Mouse (Mus musculus) frontal cortex, adult (tissue): Measurements from ENCODE around the gene Hoxc8.

Experiments
- ATAC-seq: cut with Nextera tagmentation; 2 replicates; pipeline ENCODE4 v1.9.2; 2017; ENCODE audit warnings: mild to moderate bottlenecking, moderate library complexity, mixed read lengths; ENCODE audit not compliant: low TSS enrichment

The Hoxc8 gene

DNA sequence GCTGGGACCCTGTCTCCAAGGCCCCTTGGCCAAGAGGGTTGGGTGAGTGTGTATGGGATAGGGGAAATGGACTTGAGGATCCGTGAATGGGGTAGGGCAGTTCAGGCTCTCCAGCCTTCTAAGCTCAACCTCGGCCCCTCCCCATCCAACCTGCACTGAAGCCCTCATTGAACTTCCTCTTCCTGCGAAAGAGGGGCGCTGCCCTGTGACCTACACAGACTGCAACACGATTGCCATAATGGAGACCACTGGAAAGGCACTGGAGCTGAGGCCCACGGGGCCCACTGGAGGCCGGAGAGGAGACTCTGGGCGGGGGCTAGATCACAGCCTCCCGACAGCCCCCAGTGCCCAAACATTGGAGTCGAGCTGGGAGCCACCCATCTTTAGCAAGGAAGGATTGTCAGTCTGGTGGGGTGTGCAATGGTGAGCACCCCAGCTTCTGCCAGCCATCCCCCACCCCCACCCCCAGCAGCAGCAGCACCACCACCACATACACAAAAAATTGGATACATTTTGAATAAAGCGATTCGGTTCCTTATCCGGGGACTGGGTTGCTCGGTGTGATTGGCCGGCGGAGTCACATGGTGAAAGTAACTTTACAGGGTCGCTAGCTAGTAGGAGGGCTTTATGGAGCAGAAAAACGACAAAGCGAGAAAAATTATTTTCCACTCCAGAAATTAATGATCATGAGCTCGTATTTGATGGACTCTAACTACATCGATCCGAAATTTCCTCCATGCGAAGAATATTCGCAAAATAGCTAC, 43.8 kb downstream of the Hoxc8 start:
- no peak for ATAC-seq

DNA sequence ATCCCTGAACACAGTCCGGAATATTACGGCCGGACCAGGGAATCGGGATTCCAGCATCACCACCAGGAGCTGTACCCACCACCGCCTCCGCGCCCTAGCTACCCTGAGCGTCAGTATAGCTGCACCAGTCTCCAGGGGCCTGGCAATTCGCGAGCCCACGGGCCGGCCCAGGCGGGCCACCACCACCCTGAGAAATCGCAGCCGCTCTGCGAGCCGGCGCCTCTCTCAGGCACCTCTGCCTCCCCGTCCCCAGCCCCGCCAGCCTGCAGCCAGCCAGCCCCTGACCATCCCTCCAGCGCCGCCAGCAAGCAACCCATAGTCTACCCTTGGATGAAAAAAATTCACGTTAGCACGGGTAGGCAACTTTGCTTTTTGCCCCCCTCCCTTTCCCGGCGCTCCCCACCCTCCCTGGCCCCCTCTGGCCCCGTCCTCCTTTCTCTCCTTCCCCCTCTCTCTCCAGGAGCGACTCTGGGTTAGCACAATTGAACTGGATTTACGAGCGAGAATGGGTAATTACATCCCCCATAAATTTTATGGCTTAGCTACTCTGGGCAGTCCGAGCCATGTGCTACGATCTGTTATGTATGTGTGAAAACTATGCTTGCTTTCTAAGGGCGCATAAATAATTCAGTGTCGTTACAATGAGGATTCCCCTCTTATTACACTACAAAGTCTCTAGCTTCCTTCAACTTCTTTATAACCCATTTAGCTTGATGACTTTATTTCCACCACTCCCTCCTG, 44.6 kb downstream of the Hoxc8 start:
- no peak for ATAC-seq

DNA sequence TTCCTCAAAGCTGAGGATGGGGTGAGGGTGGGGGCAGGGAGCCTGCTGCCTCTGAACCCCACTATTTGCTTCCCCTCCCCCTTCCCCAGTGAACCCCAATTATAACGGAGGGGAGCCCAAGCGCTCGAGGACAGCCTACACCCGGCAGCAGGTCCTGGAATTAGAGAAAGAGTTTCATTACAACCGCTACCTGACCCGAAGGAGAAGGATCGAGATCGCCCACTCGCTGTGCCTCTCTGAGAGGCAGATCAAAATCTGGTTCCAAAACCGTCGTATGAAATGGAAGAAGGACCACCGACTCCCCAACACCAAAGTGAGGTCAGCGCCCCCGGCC, 45.1 kb downstream of the Hoxc8 start:
- ATAC-seq: no peak

DNA sequence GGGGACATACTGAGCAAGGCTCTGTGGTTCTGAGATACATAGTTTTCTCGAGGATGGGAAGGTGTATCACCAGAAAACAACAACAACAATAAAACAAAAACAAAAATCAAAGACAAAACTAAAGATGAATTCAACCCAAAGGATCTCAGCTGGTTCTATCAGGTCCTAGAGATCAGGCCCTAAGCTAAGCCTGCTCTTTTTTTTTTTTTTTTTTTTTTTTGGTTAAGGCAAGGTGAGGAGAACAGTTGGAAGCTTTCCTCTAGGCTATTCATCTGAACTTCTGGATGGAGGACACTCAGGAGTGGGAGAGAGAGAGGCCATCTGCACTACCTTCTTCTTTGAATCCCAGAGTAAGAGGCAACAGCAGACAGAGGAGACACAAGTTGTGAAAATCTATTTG, 47.2 kb downstream of the Hoxc8 start:
- no peak for ATAC-seq

DNA sequence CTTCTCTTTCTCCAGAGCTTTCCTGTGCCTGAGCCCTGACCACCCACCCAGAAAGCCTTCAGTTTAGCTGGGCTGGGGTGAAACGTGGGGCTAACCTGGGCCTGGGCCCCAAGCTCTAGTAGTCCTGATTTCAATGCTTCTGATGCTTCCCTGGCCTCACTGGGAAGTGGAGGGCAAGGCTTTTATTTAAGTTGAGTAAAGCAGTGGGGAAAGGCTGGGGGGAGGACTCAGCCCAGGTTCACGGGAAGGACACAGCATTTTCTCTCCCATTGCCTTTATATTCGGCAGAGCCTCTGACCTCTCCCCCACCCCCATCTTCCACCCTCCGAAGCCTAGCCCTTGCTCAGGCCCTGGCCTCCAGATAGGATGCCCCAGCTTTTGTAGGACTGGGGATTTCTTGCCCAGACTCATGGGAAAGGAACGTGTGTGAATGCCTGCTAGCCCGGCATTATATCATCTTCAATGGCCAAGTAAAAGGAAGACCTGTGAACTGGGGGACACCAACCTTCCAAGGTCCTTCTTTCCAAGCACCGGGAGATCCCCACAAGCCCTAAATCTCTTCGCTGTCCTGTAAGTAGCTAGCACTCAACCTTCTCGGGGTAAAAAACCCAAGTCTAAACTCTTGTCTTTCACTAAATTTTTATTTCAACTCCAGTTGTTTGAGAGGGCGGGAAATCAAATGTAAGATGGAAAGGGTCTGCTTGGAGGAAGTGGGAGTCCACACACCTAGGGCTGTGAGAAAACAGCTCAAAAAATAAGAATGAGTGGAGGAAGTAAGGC, 48.5 kb downstream of the Hoxc8 start:
- no peak for ATAC-seq

DNA sequence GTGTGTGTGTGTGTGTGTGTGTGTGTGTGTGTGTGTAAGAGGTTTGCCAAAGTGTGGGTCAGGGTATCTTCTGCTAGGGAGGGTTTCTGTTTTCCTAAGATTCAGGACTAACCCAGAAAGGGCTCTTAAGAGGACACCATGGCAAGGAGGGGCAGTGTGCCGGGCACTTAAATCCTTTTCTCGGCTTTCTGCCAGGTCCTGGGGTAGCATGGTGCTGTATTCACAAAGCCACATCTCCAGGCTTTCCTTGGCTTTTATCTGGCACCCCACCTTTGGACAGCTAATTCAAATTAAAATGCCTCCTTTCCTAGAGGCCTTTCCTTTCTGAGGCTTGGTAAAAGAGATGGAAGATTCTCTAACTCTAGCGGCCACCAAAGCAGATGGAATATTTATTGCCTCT, 49.2 kb downstream of the Hoxc8 start:
- ATAC-seq: no peak

DNA sequence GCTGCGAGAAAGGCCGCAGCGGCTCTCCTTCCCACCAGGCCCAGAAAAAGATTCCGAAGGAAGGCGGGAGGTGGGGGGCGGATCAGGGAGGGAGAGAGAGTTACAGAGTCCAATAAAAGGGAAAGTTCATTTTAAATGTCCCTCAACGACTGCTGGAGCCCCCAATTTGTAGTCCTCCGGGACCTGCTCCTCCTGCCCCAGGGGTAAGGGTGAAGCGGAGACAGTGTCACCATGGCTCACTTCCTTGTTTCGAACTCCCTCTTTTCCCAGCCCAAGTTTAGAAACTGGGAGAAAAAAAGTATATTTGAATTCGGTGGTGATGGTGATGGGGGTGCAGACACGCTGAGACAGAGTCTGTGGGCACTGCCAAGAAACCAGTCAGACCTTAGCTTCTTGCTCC, 50.2 kb downstream of the Hoxc8 start:
- ATAC-seq: no peak

DNA sequence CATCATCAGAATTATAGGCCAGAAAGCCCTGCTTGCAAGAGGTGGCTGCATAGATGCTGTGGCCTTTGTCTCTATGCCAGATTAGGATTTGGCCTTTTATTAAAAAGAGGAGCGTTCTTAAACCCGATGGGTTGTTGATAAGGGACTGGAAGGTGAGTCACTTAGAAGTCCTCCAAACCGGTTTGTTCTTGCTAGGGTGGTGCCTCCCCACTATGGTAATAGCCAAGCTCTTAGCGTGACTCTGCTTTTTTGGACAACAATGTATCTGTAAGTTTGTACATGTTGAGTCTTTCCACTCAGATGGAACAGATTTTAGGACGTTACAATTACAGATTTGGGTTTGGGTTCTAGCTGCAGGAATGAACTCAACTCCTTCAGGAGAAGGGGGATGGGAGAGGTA, 51.2 kb downstream of the Hoxc8 start:
- ATAC-seq: no peak

DNA sequence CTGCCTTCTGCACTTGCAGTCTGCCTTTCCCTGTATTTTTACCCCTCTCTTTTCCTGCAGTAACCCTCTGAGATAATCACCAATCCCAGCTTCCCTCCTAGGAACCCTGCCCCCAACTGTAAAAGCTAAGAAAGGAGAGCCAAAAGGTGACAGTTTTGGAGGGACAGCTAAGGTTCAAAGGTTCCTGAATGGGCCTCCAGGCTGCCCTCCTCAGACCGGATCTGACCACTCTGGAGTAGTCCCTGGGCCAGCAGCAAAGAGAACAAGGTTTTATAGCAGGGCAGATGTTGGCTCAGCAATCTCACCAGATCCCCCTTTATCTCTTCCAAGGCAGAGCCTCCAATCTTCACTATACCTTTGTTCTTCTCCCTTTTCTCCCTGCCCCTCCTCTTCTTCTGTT, 51.8 kb downstream of the Hoxc8 start:
- ATAC-seq: no peak
